Mouse (Mus musculus): Measurements from ENCODE around the gene Mcm2.
A peak's percentile ranks its signal among the peaks of the same experiment; 100 is the strongest.

The Mcm2 gene

DNA sequence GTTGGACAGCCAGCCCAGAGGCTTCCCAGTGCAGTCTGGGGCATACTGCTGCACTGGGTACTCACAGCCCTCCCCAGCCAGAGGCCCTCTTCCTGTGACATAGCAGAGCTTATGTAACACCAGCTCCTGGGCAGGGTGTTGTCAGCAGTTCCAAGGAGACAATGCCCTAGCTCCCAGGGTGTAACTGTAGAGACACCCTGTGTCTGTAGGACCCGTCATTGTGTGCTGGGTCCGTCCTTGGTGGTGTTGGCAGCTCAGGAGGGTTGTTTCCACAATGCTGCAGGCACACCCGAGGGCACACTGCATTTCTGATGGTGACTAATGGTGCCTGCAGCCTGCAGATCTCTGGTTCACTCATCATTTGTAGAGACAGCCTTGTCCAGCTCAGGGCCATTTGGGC is 28.3 kb upstream of the Mcm2 start:
- DNase-seq (ENCODE audit: low spot score) = no peak

DNA sequence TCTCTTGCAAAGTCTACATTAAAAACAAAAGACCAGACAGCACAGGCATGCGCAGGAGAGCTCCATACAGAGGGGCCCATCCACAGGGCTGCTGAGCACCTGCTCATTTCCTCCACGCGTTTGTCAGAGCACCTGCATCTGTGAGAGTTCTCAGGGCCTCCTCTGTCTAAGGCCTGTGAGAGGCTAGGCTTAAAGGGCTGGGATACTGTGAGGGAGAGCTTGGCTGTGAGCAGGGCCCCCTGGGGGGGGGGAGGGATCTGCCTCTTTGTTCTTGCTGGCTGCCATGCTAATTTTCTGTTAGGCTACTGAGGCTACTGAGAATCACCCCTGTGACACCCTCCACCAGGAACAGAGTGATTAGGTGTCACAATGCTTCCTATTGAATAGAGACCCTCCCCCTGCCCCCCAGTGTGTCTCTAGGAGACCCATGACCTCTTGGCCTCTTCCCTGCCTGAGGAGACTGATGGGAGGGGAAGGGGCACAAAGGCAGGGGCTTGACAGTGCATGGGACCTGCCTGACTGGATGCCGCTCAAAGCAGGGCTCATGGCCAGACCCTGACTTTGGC is 27.1 kb upstream of the Mcm2 start:
- DNase-seq (ENCODE audit: low spot score) = no peak

DNA sequence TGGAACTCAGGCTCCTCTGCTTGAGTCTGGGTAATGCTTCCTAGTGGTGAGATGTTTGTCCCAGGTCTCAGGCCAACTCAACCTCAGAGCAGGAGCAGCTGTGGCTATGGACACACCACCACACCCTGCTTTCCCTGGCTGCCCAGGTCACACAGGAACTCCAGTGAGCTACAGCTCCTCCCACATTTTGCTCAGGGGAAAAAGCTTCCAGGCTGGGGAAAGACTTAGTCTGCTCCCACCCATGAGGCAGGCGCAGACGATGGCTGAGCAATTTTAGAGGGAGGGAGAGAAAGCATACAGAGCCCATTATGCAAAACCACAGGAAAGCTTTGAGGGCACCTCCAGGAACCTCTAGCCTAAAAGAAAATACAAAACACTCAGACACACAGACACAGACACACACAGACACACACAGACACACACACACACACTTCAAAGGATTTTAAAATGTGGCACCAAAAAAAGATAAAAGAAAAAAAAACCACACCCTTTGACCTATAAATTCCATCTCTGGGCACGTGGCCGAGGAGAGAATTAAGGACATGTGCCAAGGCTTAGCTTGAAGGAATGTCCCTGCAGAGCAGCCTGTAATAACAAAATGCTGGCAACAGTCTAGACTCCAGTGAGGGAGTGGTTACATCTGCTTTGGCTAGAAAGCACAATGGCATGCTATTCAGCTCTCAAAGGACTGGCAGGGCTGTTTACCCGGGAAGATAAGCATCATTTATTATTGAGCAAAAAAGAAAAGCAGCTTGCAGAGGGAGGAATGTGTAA is 26.1 kb upstream of the Mcm2 start:
- peak; percentile 61 for DNase-seq (ENCODE audit: low spot score)

DNA sequence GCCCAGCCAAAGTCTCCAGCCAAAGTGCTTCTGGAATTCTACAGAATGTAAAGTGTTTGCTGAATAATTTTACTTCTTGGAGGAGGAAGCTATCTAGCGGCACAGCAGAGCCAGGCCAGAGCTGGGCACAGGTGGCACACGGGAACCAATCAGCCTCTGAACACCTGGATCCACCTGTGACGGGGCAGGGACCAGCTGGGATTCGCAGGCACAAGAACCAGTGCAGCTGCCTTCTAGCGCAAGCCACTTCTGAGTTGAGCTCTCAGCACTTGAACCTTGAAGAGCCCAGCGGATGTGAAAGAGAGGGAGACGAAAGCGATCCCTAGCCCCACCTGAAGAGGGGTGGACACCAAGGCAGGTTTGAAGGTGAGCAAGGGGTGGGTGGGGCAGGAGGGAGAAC is 20.2 kb upstream of the Mcm2 start:
- DNase-seq (ENCODE audit: low spot score) = no peak

DNA sequence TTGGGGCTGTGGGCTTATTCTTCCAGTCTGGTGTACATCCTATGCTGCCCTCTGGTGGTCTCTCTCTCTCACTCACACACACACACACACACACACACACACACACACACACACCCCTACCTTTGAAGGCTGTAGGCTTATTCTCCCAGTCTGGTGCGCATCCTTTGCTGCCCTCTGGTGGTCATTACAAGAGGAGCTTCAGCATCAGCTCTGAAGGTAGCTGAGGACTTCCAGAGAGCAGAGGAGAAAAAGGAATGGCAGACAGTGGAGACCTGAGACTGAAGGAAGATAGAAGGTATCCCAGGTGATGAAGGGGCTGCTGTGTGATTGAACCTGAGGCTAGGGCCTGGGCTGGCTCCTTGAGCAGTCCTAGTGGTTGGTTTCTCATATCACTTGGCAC is 17.6 kb upstream of the Mcm2 start:
- DNase-seq (ENCODE audit: low spot score) = no peak

DNA sequence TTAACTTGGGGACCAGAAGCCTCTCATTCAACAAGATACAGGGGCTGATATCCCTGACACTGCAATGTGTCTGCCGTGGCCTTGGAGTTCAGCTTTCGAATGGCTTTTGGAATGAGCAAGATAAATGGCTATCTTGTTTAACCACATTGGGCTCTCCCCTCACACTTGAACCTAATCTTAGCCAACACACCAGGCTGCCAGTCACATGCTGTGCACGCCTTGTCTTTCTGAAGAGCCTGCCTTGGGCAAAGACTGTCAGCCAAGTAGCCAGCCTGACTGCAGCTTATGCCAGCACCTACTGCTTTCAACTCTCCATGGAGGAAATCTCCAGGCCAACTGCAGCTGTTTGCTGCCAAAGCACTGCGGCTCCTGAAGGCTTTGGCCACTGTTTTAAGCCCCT is 16.9 kb upstream of the Mcm2 start:
- DNase-seq (ENCODE audit: low spot score) = no peak

DNA sequence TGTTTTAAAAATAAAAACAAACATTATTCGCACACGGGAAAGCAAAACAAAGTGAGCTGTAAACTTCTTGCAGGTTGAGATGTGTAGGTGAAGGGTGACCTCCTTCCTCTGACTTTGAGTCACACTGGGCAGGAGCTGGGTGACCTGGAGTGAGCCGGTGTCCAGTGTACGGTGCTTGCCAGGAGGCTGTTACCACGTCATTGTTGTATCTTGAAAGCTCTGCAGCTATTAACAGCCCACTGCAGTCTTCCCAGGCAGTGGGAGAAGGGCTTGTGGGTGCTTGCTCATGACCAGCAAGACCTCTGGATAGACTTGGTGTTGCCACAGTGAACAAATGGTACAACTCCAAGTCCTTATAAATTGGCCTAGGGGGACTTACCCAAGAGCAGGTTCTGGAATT is 16.2 kb upstream of the Mcm2 start:
- DNase-seq (ENCODE audit: low spot score) = no peak

DNA sequence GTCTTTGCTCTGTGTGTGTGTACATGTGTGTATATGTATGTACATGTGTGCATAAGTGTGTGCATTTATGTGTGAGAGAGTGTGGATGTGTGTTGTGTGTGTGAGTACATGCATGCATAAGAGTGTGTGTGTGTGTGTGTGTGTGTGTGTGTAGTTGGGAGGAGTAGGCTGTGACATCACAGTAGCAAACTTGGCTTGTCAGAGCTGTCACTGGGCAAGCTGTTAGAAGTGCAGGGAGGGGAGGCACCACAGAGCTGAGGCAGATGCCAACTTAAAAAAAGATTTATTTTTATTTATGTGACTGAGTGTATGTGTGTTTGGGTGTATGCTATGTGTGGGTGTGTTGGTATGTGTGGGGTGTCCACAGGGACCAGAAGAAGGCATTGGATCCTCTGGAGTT is 14.9 kb upstream of the Mcm2 start:
- DNase-seq (ENCODE audit: low spot score) = no peak

DNA sequence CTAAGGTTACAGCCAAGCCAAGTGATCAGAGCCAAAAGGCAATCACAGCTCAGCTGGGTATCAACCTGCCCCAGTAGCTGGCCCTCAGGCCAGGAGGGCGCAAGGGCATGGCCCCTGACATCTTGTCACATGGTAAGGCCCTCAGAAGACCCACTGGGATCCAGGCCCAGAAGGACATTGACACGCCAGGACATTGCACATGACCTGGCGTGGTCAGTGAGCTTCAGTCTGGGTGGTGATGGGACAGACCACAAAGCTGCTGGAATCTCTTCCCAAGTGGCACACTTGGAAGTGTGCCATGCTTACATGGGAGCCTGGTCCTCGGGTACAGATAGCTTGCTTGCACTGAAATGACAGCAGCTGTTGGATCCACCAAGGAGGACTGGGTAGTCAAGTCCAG is 14.4 kb upstream of the Mcm2 start:
- no peak for DNase-seq (ENCODE audit: low spot score)

DNA sequence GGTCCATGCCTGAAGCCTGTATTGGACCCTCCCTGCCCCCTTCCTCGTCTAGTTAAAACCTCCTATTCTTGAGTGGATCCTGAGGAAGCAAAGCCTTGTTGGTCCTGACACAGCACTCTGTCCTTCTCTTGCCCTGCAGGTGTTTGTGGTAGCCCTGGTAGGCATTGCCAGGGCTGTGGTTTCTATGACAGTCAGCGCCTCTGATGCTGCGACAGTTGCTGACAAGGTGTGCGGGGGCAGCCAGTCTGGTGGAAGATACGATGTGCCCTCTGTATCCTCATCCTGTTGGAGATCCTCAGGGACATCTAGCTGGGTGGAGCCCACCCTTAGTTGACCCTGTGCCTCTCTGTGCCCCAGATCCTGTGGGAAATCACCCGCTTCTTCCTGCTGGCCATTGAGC is 10.6 kb upstream of the Mcm2 start:
- no peak for DNase-seq (ENCODE audit: low spot score)

DNA sequence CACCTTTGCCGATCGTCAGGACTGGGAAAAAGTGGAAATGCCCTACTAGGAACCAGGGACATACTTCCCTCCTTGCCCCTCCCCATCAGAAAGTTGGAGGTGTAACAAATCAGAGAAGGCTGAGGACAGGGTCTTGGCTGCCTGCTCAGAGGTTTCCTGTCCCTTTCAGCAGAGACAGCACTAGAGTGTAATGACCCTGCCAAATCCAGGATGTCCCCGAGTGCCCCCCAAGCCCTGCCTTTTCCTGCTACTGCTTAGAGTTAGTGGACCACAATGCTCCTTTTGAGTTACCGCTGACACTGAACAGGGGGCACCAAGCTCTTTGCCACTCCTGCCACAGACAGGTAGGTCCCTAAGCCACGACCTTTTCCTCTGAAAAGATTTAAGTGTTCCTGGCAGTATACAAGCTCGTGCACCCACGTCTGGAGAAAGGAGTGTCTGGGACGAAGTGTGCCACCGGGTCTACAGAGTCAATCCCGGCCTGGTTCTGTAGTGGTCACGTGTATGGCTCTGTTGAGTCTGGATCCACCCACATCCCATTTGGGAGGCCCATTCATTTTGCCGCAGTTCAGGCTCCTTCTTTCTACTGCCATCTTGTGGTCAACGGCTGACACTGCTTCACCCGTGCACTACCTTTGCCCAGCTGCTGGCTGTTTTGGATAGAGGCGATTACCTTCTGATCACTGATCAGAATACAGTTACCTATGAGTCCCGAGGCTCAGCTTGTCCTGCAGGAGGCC is 8.0 kb upstream of the Mcm2 start:
- DNase-seq (ENCODE audit: low spot score) = peak; percentile 47

DNA sequence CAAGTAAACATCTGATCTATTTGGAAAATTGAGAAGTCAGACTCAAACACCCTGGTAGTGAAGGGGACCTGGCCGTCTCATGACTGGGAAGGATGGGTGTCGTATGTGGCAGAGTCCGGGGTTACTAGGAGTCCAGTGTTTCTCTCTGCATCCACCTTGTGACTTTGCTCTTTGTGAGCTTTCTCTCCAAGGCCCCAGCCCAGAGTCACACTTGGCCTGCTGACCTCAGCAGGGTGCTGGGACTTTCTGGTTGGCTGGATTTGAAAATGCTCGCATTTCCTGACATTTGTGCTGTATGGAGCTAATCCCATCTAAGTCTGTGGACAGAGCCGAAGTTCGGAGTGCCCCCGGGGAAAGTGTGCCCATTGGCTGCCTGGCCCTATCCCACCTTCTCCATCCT is 6.5 kb upstream of the Mcm2 start:
- DNase-seq (ENCODE audit: low spot score) = no peak

DNA sequence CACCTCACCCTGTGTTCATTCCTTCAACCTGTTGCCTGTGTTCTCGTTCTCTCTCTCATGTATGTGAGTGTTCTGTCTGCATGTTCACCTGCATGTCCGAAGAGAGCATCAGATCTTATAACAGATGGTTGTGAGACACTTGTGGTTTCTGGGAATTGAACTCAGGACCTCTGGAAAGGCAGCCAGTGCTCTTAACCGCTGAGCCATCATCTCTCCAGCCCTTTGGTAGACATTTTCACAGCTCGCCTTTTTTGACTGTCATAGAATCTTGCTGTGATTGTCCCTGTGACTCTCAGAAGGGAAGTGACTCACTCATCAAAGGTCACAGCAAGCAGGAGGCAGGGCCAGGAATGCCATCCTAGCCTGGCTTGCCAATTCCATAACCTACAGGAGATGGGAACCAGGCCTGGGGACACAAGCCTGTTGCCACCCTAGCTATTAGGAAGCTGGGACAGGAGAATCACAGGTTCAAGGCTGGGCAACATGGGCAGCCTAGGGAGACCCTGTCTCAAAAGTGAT is 5.9 kb upstream of the Mcm2 start:
- no peak for DNase-seq (ENCODE audit: low spot score)

DNA sequence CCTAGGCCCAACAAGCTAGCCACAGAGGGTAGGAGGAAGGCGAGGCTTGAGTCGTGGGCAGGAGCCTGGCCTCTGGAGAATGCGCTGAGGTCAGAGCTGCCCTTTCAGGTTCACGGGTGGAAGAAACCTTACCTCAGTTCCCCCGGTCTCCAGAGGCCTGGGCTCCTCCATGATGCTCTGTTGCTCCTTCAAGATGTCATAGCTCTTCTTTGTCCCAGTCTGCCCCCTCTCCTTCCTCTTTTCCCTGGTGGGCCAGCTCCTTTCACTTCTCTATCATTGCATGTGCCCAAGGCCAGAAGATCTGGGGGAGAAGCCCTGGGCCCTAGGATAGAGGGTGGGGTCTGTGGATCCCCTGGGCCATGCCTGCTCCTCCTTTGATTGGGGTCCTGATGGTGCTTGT is 5.1 kb upstream of the Mcm2 start:
- DNase-seq (ENCODE audit: low spot score) = no peak

DNA sequence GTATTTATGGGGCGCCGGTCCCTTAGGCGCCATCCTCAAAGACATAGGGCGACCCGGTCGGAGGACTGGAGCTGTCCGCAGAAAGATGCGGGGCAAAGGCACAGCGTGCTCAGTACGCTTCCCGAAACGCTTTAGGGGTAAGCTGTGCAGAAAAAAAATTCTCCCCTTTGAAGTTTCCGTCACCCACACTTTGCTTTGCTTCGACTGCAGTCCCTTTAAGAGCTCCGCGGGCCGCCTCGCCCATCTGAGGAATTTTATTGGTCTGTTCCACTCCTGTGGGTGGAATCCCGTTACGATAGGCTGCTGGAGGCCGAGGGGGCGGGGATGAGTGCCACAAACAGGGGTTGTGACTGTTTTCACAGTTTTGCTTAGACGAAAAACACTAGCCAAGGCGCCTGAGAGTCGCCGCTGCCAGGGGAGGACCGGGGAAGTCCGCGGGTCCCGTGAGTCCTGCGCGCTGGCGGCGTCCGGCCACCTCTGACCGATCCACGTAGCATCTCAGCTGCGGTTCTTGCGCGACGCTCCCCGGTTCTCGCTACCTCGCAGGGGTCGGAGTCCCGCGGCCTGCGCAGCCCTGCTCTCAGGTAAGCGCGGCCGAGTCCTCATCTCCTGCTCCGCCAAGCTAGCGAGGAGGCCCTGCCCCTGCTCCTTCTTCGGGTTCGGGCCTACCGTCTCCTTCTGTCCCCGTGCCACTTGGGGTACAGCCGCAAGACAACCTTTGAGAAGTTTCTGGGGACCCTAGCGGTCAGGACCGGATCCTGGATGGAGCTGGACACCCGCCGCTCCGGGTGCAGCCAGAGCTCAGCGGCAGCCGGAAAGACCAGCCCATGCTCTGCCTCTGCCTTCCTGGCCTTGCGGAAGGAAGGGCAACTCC is 3.6 kb upstream of the Mcm2 start, which contains the start of gene Tpra1:
Tpra1 (plus strand) TSS at position 305 of the 874 bp plus-strand sequence.
- DNase-seq (ENCODE audit: low spot score) = peak; percentile 92

DNA sequence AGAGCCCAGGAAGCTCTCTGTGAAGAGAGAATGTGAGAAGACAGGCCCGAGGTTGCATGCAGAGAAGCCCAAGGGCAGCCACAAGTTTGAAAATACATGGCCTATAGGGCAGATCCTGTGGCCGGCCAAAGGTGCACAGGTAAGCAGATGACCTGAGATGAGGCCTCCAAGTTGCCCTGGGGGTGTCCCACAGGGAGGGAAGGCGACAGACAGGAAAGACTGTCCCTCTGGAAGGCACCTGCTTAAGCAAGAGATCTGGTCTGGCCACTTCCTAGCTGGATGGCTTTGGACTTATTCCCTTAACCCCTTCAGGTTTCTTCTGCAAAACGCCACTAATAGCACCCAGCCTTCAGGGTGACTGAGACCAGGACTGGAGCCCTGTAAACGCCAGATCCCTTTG is 2.9 kb upstream of the Mcm2 start:
- no peak for DNase-seq (ENCODE audit: low spot score)

DNA sequence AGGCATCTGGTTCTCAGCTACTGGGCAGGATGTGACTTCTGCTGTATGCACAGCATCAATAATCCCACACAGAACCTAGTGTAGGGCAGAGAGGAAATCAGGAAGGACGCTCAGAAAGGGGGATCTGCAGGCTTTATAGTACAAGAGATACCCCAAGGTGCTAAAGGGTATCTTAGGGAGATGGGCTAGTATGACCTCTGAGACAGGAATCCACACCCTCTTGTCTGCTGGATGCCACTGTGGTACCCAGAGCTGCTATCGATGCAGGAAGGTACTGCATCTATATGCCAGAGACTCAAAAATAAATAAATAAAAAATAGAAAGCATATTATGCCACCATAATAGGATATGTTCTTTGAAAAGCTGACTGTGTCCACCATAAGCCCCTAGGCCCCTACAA is 1.0 kb upstream of the Mcm2 start:
- DNase-seq (ENCODE audit: low spot score) = no peak

DNA sequence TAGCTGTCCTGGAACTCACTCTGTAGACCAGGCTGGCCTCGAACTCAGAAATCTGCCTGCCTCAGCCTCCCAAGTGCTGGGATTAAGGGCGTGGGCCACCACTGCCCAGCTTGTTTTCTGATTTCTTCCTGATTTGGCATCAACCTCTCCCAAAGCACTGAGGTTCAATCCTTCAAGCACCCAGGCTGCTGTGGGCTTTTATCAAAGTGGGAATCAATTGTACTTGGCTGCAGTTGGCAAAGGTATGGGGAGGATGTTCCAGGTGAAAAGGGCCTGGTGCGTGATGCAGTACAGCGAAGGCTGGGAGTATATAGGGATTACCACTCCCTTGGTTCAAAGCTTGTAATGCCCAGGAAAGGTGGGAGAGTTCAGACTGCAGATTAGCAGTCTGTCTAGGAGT is 506 bp upstream of the Mcm2 start:
- no peak for DNase-seq (ENCODE audit: low spot score)

DNA sequence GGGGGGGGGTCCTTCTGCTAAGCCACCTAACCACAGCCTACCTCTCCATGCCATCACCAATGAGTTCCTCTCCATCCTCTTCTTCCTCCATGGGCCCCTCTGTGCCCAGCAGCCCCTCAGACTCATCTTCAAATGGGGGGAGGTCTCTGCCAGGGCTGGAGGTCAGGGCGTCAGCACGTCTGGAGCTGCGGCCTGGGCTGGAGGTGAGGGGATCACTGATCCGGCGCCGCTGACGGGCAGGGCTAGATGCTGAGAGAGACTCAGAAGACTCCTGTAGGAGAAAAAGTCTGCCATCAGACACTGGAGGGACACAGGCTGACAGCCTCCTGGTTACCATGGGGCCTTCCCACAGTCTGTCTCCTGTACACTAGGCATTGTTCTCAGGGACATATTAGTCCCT is 1.3 kb downstream of the Mcm2 start:
- DNase-seq (ENCODE audit: low spot score) = no peak

DNA sequence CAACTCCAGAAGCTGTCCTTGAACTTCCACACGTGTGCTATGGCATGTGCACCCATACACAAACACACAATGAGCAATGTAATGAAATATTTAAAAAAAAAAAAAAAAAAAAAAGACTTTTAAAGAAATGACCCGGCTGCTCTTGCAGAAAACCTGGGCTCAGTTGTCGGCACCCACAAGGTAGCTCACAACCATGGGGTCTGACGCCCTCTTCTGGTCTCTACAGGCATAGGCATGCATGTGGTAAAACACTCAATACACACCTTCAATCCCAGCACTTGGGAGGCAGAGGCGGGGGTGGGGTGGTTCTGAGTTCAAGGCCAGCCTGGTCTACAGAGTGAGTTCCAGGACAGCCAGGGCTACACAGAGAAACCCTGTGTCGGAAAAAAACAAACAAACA is 2.6 kb downstream of the Mcm2 start:
- no peak for DNase-seq (ENCODE audit: low spot score)

DNA sequence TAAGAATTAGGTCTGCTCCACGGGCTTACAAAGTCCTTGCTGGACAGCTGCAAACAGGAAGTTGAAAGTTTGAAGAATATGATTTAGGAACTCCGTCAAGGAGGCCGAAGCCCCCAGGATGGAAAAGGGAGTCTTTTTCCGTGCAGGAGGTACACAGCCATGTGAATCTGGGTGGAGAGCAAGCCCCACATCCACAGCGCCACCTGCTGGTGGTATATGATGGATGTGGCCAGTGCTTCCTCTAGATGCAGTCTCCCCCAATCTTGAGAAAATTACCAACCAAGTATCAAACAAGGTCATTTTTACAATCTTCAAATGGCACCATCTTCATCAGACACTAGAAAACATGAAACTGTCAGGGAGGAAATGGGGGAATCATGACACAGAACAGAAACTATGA is 5.0 kb downstream of the Mcm2 start:
- peak; percentile 55 for DNase-seq (ENCODE audit: low spot score)

DNA sequence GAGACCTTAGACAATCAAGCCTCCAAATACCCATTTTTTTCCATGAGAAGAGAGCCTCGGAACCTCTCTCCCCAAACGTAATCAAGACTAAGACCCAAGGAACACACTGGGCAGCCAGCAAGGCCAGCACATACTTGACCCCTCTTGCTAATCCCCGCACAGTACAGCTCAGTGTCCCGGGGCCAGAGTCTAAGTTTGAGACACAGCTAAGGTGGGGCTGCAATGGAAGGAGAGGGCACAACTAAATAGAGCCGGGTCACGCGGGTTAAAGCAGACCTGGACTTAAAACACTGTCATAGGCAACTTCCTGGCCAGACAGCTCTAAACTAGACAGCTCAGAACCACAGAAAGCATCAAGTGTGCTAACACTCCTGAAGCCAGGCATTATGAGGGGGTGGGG is 7.7 kb downstream of the Mcm2 start:
- no peak for DNase-seq (ENCODE audit: low spot score)
